Mouse (Mus musculus): ENCODE measurements around the gene Kcne3.

Gene Kcne3

DNA sequence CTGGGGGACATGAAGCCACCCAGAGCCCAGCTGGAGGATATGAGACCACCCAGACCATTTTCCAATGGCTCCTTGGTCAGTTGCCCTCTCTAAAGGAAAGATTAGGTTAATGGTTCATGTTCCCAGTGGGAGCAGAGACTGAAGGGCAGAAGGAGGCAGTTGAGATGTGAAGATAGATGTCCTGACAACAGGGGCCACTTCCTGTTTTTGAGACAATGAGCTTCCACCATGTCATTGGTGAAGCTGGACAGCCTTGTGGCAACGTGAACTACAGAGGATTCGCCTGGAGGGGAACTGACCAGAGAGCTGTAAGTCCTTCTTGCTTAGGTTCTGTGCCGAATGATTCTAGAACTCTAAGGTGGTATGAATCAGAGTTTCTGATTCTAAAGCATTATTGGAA, at the start of gene Kcne3:
Gene Kcne3 (plus strand): TSS at position 234 of the 400 bp plus-strand sequence.
- DNase-seq (ENCODE audit: low spot score): no peak

DNA sequence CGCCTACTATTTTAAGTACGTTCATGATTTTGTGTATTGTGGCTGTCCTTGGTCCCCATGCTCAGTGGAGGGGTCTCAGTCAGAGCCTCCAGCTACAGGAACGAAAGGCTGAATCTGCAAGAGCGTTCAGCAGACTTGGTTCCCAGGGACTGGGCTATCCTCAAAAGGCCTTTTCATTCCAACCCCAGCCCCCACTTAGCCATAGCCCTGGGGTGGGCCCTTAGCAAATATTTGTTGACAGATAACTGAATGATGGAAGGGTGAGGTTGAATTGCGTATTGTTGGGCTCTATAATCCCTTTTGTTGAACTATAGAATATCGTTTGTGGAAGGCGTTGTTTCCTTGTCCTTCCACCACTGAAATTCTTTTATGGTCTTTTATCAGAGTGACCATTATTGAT, 49.8 kb upstream of the Kcne3 start:
- DNase-seq (ENCODE audit: low spot score): peak; percentile 27

DNA sequence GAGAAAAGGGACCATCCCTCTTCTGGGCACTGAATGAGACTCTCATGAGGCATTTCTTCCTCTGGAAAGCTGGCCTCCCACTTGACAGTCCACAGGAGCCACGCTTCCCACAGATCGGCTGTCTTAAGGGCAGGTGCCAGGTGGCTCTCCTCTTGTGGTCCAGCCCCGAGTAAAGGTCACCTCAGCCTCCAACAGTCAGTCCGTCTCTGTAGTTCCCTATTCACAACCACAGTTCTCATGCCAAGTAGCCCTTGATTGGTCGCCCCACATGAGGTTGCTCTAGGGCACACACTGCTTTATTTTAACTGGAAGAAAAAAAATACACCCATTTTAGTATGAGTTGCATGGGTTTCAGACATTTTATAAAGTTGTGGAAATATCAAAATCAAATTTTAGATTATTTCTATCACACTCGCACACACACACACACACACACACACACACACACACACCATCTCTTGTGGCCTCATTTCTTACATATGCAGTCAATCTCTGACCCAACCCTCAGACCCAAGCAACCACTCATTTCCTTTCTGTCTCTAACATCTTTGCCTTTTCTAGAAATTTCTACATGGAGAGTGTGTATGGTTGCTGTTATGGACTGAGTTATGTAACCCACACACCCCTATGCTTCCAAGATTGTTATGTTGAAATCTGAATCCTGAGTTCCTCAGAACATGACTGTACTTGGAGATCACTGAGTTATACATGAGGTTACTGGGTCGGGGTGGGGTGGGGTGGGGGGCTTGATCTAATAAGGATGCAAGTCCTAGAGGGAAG, 47.9 kb upstream of the Kcne3 start:
- peak; percentile 34 for DNase-seq (ENCODE audit: low spot score)

DNA sequence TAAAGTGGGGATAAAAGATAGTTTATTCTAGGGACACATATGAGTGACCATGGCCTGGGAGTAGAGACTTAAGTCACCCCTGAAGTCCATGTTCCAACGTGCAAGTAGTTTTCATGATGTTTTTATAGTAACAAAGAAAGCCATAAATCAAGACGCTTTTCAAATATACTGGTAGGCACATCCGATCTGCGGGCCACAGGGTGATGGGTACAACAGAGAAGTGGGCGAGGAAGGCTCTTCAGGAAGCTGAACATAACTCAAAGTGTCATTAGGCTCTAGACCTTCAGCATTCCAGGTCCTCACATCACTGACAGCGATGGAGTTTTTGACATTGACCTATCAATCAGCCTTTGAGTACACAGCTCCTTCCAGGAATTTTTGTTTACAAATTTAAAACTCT, 45.7 kb upstream of the Kcne3 start:
- peak; percentile 32 for DNase-seq (ENCODE audit: low spot score)

DNA sequence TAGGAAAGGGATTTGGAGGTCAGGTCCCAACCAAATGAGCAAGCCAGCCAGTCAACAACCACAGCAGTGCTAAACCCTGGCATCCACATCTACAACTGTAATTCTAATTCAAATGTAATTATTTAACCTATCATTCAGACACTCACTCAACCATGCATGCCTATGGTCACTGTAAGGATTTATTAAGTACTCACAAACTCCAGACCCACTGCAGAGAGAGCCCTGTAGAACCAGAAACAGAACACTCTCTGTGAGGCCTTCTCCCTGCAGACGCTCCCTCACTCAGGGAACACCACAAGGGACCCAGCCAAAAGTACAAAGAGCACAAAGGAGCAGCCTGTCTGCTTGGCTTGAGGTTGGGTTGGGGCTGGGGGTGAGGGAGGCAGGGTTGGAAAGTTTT, 43.9 kb upstream of the Kcne3 start:
- no peak for DNase-seq (ENCODE audit: low spot score)

DNA sequence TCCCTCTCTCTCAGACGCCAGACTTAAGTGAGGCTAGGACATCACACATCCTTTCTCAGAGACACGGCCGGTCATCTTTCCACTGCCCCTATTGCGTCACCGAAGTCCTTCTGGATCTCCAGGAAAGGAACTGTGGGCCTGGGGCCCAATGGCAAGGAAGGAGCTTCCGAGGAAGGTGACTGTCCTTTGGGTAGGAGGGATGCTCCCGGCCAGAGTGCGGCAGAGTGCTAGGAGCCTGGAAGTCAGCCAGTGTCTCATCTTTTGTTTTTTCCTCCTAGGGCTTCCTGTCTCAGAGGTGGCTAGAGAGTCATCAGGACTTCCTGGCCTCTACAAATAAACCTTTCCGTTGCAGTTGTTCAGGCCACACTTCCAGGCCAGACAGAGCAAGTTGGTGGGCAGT, 39.3 kb upstream of the Kcne3 start:
- DNase-seq (ENCODE audit: low spot score): no peak

DNA sequence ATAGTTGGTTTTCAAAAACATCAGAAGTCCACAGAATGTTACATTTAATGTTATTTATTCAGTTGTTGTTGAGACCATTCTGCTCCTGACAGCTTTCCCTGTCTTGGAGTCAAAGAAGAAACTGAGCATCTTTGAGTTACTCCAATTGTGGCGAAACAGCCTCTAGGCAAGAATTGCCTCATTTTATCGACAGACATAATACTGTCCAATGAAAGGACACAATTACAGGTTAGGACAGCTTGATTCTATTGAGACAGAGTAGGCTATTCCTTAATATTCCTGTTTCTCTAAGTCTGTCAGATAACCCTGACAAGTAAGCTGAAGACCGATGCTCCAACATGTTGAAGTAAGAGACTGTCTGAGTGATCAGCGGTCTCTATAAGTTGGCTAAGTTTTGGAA, 38.2 kb upstream of the Kcne3 start:
- DNase-seq (ENCODE audit: low spot score): peak; percentile 3

DNA sequence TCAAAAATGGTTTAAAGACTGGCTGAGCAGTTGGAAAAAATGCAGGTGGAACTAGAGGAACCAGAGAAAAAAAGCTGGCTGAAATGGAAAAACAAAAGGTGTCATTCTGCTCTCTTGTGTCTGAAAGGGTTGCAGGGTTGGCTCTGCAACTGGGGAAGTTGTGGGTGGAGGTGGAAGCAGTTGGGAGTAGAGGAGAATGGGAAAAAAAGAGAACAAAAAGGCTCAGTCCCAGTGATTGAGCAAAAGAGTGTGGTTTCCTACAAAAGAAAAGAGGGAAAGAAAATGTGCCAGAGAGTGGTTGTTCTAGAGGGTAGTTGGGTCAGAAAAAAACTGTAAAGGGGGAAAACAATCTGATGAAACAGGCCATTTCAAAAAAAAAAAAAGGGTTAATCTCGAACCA, 35.7 kb upstream of the Kcne3 start:
- DNase-seq (ENCODE audit: low spot score): no peak

DNA sequence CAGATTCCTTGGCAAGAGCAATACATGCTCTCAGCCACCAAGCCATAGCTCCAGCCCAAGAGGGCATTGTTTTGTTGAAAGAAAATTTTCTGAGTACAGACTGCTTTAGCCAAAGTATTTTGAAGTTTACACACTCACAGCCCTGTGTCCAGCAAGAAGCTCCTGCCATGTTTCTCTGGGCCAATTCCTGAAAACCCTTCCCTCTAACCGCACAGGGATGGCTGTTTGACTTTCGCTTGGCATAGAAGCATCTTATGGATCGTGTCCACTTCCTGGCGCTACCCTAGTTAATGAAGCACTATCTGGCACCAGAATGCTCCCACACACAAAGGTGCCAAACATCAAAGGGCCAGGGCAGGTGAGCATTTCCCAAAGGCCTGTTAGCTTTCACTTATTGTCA, 27.7 kb upstream of the Kcne3 start:
- no peak for DNase-seq (ENCODE audit: low spot score)

DNA sequence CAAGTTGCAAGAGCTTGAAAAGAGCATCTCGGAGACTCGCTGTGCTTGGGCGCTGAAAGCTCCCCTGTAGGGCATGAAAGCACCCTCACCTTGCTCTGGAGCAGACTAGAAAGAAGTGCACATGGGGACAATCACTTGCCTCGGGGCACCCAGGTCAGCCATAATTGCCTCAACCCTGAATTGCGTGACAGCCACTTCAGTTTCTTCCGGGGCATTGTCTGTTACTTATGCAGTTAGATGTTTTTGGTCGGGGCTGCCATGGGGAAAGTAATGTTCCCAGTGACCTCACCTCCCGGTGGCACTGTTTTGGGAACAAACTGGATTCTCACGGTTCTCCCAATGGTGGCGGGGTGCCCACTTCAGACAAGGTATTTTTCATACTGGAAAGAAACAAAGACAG, 26.2 kb upstream of the Kcne3 start:
- no peak for DNase-seq (ENCODE audit: low spot score)

DNA sequence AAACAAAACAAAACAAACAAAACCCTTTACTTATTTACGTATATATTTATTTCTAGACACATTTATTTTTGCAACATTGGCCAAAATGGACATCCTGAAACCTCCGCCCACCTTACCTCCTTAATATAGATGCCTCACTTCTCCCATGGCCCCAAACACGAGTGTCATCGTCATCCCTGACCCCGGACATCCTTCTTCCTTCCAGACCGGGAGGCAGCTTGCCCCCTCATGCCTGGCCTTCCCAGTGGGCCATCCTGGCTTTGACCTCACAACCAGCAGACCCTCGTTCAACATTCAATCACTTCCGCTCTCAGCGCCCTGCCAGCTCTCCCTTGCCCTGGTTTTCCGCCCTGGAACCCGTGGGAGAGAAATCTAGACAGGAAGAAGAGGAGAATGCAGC, 25.7 kb upstream of the Kcne3 start:
- DNase-seq (ENCODE audit: low spot score): no peak

DNA sequence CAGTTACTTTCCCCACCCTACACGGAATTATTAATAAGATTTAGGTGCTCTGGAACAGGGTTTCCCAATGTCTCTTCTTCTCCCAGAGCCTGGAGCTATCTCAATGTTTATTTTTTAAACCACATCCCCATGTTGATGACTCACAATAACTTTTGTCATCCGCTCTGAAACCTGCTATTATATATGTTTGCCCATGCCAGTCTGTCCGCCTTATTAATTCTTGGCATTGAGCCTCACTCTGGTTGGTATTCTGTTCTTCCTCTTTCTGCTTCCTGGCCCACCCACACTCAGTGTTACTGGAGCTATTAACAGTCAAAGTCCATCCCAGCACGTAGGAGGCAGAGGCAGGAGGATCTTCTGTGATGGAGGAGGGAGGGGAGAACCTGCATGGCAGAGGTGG, 18.6 kb upstream of the Kcne3 start:
- no peak for DNase-seq (ENCODE audit: low spot score)

DNA sequence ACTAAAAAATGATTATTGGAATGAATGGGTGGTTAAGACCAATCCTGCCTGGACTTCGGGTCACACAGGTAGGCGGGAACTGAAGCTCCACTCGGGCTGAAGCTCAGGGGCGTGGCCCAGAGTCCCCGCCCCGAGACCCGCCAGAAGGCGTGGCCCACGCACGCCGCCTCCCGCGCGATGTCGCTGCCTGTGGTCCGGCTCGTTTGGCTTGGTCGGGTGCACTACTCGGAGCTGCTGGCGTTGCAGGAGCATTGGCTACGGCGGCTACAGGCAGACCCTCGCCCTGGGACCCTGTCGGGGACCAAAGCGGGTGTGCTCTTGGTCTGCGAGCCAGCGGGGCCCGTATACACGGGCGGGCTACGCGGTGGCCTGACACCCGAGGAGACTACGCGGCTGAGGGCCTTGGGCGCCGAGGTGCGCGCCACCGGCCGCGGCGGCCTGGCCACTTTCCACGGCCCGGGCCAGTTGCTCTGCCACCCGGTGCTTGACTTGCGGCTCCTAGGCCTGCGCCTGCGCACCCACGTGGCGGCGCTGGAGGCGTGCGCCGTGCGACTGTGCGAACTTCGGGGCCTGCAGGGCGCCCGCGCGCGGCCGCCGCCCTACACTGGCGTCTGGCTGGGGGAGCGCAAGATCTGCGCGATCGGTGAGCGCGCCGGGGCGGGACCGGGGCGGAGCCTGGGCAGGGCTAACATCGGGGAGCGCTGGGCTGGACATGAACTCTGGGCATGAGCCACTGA, 17.0 kb upstream of the Kcne3 start, which contains the start of gene Lipt2:
Gene Lipt2 (plus strand): TSS at position 173 of the 737 bp plus-strand sequence.
- DNase-seq (ENCODE audit: low spot score): peak; percentile 94

DNA sequence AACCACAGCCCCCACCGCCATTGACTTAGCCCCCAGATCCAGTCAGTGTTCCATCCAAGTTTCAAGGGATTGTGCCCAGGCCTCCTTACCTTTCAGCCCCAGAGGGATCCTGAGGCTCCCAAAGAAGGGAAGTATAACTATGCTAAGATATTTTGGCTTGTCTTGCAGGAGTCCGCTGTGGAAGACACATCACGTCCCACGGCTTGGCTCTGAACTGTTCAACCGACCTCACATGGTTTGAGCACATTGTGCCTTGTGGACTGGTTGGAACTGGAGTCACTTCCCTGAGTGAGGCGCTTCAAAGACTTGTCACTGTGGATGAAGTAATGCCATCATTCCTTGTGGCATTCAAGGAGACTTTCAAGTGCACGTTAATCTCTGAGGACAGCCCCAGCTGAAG, 16.3 kb upstream of the Kcne3 start:
- no peak for DNase-seq (ENCODE audit: low spot score)

DNA sequence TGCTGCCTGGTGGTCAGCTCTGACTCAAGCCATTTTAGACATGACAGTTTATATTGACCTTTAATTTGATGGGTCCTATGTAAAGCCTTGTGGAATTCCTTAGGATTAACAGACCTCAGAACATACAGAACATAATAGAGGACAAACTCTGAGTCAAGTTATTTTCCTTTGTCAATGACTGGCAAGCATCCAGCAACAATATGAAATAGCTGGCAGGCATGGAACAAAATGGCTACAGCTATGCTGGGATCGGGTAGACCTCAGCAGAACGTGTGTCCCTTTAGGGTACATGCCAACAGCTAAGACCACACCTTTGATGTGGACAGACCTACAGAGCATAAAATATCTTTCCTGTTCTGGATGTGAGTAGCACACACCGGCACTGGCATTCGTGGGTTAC, 12.8 kb upstream of the Kcne3 start:
- DNase-seq (ENCODE audit: low spot score): no peak

DNA sequence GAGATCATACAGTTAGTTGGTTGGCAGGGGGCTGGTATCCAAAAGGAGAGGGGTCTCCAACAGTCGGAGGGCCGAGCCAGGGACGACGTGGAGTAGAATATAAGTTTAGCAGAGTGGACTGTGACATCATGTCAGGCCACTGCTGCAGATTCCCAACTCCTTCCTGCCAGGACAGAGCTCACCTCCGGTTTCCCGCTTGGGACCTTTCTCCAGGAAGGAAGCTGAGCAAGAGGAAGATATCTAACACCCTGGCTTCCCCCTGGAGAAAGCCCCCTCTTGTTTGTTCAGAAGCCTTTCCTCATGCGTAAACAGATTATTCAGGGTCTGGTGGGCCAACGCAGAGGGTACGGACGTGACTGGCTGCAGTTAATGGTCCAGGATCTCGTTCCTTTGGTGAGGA, 7.6 kb upstream of the Kcne3 start:
- no peak for DNase-seq (ENCODE audit: low spot score)

DNA sequence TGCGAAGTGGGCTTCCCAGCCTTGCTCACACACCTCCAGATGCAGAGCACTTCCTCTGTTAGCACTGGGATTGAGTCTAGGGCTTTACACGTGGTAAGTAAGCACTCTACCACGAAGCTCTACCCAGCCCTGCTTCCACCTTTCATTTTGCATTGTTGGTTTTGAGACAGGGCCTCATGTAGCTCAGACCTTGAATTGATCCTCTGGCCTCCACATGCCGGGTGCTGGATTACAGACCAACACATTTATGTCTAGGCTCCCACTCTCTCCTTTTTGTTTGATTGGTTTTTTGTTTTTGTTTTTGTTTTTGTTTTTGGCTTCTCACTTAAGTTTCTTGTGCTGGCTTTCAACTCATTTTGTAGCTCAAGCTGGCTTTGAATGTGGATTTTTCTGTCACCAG, 5.5 kb upstream of the Kcne3 start:
- DNase-seq (ENCODE audit: low spot score): no peak

DNA sequence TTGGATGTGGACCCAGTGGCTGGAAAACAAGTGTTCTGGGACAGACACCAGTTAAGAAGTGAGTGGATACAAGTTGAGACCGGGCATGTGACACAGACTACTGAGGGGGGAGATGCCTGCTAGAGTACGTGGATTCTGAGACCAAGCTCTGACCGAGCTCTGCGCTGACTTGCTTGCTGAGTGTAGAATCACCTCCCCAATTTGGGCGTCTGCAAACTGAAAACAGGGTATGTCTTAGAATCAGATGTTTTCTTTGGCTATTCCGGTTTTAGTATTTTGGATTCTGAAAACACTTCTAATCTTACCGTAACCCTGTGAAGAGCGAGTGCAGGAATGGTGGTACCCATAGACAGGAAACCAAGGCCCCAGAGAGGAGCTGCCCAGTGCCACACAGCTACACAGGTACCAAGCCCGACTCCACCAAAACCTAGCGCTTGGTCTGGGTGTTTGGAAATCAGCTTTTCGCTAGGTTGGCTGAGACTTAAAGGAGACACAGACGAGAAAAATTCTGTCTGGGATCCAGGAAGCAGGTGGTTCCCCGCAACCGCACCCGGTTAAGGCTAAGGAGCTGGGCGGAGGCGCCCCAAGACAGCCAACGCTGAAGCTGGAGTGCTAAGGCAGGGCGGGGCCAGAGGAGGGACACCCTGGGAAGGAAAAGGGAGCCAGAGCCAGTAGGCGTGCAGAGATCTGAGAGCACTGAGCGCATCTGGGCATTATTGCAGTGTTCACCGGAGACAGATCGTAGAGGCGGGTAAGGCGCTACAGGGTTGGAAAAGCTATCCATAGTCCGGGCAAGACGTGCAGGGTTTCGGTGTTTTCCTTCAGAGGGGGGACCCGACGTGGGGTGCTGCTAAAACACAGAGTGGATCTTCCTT, 2.0 kb downstream of the Kcne3 start:
- DNase-seq (ENCODE audit: low spot score): peak; percentile 68

DNA sequence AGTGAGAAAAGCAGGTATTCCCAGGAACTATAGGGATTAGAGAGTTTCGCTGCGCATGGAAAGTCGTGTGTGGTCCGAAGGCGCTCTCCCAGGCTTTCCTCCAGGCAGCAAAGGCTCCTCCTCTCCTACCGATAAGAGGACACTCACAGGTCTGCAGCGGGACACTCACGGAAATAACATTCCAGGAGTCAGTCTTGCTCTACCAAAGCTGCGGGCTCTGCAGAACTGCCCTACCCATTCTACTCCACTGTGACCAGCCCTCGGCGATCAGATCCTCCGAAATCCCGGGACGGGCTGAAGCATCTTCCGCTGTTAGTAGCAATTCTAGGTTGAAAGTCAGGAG, 2.6 kb downstream of the Kcne3 start:
- no peak for DNase-seq (ENCODE audit: low spot score)

DNA sequence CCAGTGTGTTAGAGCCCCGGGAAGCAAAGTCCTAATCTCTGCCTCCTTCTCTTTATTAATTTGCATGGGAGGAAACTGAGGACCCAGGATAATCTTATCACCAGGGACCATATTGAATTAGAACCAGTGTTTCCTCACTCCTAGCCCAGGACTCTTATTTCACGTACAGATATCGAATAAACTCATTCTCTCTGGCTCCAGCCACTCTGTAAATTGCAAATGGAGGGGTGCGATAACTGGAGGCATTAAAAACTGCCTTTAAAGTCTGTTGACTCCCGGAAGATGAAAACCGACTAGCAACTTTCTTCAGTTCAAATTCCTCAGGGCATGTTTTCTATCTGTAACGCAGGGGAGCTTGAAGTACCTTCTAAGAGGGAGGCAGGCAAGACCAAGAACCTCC, 3.1 kb downstream of the Kcne3 start:
- no peak for DNase-seq (ENCODE audit: low spot score)

DNA sequence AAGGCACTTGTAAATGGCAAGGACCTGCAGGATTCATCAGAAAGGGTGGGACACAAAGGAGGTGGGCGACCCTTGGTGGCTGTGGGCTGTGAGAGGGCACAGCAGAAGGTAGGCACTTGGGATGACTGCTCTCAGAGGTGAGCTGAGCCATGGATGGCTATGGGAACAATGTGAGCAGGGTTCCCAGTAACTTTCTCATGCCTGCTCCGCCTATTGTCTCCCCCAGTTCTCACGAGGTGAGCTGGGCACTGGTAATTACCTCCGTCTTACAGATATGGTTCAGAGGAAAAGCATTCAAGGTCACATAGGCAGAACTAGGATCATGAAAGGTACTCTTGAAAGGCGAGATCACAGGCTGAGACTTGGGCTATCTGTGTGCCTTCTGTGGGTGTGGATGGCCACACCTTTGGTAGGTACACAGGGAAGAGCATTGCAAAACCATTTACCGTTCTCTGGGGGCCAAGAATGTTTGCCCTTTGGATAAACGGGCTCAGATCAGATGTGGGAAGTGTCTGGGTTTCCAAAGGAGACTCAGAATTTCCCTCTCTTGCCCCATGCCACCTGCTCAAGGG, 3.6 kb downstream of the Kcne3 start:
- no peak for DNase-seq (ENCODE audit: low spot score)

DNA sequence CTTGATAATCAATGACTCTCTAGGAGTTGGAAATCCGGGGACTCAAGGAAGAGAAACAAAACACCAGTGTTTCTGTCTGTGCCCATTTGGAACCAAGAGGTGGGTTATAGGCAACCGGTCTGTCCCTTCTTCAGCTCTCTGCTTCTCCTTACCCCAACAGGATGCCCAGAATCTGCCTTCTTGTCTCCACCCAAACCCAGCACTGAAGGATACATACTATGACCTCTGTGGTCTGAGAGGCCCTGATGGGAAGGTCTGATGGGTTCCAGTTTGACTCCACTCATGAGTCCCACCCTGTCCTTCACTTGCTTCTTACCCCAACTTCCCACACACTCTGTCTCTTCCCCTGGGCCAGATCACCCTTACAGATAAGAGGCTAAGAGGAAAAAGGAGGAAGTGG, 4.9 kb downstream of the Kcne3 start:
- DNase-seq (ENCODE audit: low spot score): no peak

Measured in testis, postnatal 10 days (tissue).